Mouse (Mus musculus) T-helper 1 cell (primary cell): Measurements from ENCODE around the gene Ugt1a10.
"Not testable (repeated sequence)": the region's sequence is repeated elsewhere in the genome, so short reads cannot be mapped to it uniquely, and the experiment has no call there.

Experiments
- in situ Hi-C: fragments of 300-600 bp; cut with MboI, MseI; formaldehyde crosslinking; loops from one replicate; pipeline ENCODE4 v1.15.1; 2025; ENCODE audit warnings: high pct_unique_total_duplicates

The Ugt1a10 gene

GRCm38 (mm10) chr1:88094941-88095492 lies 39.8 kb downstream of the Ugt1a10 start, which contains the start of gene Ugt1a7c:
TSS of gene Ugt1a7c (plus strand) at chr1:88095062.
- in situ Hi-C loops = no loop called here

DNA sequence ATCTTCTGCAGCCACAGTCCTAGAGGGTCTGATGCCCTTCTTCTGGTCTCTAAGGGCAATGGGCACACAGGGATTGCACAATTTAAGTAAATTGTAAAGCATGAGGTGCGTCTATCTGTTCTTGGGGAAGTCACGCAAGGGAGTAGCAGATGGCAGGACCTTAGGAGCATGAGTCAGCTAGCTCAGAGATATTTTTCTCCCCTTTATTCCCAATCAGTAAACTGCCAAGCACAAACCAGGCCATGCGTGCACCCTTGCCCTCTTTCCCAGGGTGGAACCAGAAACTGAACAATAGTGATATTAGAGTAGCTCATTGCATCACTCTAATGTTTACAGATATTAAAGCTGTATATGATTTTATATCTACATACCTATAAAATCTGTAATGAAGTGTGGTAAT lies 43.4 kb downstream of the Ugt1a10 start:
- in situ Hi-C loops = not testable (repeated sequence)

DNA sequence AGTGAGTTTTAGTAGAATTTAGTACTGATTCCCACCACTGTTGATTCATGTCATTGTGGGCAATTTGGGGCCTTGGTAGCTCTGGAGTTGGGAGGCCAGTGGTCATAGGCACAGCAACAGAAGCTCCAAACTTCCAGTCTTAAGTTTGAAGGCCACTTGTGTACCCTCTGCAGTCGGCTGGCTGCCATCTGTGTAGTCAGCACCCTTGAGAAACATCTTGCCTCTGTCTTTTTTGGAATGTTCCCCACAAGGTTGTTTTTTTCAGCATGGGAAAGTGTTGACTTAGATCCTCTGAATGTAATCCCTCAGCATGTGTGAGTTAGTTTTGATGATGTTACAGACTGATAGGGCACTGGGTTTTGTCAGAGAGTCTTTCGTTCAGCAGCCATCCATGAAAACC lies 44.5 kb downstream of the Ugt1a10 start:
- in situ Hi-C loops = loop anchor here (5.0 kb wide), 2 partner anchors 38 to 218 kb away; no protein-coding TSS in a partner anchor

DNA sequence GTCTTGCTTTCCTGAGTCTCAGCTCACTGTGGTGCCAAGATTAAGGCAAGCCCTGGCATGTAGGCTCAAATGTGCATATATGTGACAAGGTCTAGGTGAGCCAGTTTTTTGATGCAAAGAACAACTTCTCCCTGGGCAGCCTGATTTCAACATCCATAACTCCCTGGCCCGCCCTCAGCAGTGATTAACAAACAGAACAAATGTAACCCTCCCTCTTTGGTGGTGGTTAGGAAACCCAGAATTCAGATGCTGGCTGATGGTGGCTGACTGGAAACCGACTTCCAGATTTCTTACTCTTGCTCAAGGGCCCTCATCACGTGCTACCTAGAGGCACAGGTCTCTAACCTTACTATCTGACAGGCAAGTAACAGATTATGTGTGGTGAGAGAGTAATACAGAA lies 47.8 kb downstream of the Ugt1a10 start, which contains the start of gene Ugt1a6b:
Gene Ugt1a6b, plus strand, starts transcription at position 234 of the 400 bp plus-strand sequence.
- in situ Hi-C loops = loop anchor here (5.0 kb wide), 2 partner anchors 34 to 214 kb away; no protein-coding TSS in a partner anchor

DNA sequence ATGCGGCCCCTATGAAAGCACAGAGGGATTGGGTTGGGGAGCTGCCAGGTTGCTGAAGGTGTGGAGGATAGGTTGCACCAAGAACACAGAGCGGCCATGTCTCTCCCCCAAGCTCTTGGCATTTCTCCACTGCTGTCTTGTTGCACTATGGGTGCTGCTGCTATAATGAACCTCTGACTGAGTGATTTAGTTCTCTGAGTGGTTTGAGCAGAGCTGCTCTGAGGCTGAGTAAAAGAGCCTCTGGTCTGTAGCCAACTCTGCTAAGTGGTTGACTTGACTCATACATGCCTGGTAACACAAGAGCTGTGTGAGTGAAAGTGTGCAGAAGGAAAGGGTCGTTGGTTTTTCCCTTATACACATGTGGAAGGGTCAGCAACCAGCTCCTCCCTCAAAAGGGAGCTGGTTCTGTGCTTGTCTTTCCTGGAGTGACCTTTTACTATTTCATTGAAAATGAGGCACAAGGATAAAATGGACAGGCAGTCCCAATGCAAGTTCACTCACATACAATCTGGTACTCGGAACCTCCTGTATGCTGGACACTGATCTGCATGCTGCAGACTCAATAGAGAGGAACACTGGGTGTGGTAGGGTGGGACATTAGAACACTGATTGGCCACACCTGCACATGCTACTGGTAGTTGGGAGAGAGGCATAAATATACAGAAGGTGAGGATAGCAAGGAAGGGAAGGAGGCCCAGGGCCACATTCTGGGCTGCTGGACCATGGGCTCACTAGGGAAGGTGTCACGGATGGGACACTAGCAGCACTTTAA lies 48.7 kb downstream of the Ugt1a10 start:
- in situ Hi-C loops = loop anchor here (5.0 kb wide), 2 partner anchors 33 to 213 kb away; no protein-coding TSS in a partner anchor

DNA sequence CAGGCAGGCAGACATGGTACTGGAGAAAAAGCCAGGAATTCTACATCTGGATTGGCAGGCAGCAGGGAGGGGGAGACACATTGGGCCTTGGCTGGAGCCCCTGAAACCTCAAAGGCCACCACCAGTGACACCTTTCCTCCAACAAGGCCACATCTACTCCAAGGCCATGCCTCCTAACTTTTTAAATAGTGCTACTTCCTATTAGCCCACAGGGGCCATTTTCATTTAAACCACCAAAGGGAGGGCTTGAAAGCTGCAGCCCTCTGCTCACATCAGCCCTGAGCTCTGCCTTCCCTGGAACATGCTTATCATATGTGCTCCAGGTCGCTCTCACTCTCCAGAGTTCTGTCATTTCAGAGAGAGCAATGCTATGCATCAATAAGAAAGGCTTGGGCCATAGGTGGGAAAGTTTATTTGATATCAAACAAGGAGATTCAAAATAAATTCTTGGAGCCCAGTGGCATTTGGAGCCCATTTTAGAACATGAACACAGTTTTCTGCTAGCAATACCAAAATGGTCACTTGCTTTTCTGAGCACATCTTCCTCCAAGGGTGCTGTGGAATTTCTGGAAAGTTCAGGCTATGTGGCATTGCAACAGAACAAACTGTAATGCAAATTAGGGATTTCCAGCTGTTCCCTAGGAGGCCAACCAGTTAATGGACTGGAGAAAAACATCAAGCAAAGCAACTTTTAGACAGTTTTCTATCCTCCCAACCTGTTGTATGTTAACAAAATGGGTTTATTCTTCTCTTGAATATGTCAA lies 49.7 kb downstream of the Ugt1a10 start:
- in situ Hi-C loops = loop anchor here (5.0 kb wide), 2 partner anchors 32 to 212 kb away; no protein-coding TSS in a partner anchor

DNA sequence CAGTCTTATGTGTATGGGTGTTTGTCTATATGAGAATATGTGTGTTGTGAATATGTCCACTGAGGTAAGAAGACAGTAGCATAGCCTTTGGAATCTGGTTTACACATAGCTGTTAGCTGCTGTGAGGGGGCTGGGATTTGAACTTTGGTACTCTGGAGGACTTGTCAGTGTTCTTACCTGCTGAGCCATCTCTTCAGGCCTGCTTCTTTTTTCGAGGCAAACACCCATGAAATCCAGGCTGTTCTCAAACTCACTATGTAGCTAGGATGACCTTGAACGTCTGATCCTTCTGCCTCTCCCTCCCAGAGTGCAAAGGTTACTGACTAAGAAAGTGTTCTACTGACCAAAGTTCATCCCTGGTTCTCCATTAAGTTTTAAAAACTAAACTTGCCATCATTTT lies 50.5 kb downstream of the Ugt1a10 start:
- in situ Hi-C loops = no loop called here

DNA sequence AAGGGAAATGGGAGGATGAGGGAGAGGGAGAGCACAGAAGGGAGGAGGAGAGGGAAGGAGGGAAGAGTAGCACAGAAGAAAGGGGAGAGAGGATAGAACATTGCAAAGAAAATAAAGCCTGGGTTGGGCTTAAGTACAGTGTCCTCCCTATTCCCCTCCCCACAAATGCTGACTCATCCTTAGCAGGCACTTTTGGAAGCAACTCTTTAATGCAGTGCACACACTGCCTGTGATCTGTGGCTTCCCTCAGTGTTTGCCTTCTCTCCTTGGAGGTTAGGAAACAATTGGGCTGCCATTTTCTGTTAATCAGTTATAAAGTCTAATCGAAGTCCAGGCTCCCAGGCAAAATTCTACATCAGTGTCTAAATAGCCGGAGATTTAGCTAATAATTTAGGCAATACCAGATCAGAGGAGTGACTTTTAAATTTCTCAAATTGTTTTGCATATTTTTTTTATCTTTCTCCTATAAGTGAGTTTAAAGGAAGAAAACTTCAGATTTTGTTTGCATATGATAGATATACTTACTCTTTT lies 53.9 kb downstream of the Ugt1a10 start:
- in situ Hi-C loops = not testable (repeated sequence)

- in situ Hi-C loops = not testable (repeated sequence)
Measured at GRCm38 (mm10) chr1:88109604-88110003, 54.4 kb downstream of the Ugt1a10 start.

- in situ Hi-C loops = not testable (repeated sequence)
Measured at GRCm38 (mm10) chr1:88112769-88113168, 57.6 kb downstream of the Ugt1a10 start.

DNA sequence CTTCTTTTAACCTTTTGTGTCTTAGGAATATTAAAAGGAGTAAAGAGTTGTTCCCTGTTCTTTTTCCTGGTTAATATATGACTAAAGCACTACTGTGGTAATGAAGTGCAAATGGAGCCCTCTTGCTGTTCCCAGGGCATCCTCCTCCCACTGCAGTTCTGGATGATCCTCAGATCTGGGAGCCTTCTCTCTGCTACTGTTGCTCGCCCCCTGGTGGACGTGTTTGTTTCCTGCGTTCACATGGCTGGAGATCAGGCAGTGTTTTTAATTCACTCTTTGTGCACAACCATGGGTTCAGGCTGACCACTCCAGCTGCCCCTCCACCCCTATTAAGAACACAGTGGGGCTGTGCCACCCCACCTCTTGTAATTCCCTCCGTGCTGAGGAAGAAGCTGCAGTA lies 65.4 kb downstream of the Ugt1a10 start:
- in situ Hi-C loops = not testable (repeated sequence)

DNA sequence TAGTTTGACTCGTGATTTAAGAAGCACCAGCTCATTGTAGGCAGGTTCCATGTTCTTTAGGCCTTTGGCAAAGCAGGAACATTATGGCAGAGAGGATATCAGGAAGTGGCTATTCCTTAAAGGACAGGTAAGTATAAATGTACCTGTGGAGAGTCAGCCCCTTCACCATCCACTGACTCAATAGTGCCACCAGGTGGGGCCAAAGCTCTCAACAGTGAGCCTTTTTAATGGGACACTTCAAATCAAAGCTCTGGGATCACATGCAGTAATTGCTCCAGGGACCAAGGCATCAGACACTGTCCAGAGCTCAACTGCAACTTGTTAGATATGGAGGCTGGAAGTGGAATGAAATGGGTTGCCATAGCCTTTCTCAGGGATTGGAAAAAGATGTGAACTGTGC lies 66.3 kb downstream of the Ugt1a10 start:
- in situ Hi-C loops = not testable (repeated sequence)

DNA sequence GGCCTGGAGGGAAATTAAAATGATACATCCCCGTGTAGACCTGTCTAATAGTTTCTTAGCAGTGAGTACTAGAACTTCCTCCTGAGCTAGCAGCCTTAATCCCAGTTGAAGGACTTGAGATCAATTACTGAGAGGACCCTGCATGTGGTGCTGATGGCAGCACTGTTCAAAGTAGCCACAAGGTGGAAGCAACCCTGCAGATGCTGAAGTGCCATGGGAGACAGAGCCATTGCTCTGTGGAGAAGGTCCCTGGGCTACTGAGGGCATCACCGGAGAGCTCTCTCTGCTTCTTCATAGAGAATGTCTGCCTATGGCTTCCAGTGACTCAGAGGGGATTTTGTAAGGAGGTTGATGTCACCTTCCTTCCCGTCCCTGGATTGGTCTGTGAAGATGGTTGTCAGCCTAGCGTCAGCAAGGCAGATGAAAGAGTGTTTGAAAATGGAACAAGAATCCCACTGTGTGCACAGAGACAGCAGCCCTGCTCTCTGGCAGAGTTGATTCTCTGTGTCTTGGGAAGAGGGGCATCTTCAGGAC lies 70.7 kb downstream of the Ugt1a10 start:
- in situ Hi-C loops = not testable (repeated sequence)

DNA sequence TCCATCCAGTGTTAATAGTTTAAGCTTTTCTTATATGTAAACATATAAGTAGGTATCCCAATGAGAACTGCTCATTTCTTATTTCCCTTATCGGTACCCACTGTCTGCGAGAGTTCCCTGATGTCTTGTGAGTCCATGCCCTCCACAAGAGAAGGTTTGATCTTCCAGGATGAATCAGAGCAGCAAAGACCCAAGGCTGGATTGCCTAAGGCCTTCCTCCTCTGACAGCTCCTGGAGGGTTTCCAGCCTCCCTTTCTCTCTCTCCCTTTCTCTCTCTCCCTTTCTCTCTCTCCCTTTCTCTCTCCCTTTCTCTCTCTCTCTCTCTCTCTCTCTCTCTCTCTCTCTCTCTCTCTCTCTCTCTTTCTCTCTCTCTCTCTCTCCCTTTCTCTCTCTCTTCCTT lies 73.9 kb downstream of the Ugt1a10 start:
- in situ Hi-C loops = not testable (repeated sequence)

DNA sequence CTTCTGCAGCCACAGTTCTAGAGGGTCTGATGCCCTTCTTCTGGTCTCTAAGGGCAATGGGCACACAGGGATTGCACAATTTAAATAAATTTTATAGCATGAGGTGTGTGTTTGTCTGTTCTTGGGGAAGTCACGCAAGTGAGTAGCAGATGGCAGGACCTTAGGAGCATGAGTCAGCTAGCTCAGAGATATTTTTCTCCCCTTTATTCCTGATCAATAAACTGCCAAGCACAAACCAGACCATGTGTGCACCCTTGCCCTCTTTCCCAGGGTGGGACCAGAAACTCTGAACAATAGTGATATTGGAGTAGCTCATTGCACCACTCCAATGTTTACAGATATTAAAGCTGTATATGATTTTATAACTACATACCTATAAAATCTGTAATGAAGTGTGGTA lies 75.0 kb downstream of the Ugt1a10 start:
- in situ Hi-C loops = not testable (repeated sequence)

DNA sequence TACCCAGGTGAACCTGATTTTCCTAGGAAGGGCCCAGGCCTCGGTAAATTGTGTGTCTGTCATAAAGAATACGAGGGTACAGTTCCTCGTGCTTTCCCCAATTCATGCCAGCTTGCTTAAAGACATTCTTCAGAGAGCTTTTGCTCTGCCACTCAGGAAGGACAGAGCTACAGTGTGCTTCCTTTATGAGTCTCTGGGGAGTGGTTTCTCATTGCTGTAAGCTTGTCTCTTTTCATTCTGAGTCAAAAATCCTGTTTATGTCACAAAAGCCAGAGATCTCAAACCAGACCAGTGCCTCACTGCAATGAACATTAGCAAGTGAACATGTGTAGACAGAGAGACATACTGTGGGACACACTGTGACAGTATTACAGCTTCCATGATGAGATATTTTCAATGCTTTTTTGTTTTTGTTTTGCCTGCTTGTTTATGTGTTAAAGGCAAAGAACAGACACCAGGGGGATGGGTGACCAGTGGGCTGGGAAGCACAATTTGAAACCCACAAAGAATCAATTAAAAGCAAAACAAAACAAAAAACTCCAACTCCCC lies 78.8 kb downstream of the Ugt1a10 start:
- in situ Hi-C loops = no loop called here

DNA sequence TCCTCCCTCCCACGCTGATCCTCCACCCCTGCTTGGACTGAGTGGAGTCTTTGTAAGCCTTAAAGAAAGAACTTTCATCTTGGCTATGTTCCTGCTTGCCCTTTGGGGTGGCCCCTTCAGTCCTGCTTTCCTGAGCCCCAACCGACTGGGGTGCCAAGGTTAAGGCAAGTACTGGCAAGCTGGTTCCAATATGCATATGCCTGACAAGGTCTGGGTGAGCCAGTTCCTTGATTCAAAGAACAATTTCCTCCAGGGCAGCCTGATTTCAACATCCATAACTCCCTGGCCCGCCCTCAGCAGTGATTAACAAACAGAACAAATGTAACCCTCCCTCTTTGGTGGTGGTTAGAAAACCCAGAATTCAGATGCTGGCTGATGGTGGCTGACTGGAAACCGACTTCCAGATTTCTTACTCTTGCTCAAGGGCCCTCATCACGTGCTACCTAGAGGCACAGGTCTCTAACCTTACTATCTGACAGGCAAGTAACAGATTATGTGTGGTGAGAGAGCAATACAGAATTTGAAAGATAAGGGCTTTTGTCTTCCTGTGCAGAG lies 79.3 kb downstream of the Ugt1a10 start, which contains the start of gene Ugt1a6a:
Gene Ugt1a6a, plus strand, starts transcription at position 353 of the 555 bp plus-strand sequence.
- in situ Hi-C loops = loop anchor here (5.0 kb wide), 1 partner anchor 32 kb away; the partner anchor contains the start of gene Ugt1a6b

DNA sequence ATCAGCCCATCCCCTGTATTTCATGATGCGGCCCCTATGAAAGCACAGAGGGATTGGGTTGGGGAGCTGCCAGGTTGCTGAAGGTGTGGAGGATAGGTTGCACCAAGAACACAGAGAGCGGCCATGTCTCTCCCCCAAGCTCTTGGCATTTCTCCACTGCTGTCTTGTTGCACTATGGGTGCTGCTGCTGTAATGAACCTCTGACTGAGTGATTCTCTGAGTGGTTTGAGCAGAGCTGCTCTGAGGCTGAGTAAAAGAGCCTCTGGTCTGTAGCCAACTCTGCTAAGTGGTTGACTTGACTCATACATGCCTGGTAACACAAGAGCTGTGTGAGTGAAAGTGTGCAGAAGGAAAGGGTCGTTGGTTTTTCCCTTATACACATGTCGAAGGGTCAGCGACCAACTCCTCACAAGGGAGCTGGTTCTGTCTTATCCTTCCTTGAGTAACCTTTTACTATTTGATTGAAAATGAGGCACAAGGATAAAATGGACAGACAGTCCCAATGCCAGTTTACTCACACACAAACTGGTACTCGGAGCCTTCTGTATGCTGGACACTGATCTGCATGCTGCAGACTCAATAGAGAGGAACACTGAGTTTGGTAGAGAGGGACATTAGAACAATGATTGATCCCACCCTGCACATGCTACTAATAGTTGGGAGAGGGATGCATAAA lies 80.2 kb downstream of the Ugt1a10 start:
- in situ Hi-C loops = loop anchor here (5.0 kb wide), 1 partner anchor 33 kb away; the partner anchor contains the start of gene Ugt1a6b

DNA sequence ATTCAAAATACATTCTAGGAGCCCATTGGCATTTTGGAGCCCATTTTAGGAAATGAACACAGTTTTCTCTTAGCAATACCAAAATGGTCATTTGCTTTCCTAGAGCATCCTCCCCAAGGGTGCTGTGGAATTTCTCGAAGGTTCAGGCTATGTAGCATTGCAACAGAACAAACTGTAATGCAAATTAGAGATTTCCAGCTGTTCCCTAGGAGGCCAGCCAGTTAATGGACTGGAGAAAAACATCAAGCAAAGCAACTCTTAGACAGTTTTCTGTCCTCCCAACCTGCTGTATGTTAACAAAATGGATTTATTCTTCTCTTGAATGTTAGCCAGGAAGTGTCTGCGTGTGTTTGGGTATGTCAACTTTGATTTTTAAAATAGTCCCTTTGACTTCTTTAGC lies 81.5 kb downstream of the Ugt1a10 start:
- in situ Hi-C loops = loop anchor here (5.0 kb wide), 1 partner anchor 34 kb away; the partner anchor contains the start of gene Ugt1a6b

DNA sequence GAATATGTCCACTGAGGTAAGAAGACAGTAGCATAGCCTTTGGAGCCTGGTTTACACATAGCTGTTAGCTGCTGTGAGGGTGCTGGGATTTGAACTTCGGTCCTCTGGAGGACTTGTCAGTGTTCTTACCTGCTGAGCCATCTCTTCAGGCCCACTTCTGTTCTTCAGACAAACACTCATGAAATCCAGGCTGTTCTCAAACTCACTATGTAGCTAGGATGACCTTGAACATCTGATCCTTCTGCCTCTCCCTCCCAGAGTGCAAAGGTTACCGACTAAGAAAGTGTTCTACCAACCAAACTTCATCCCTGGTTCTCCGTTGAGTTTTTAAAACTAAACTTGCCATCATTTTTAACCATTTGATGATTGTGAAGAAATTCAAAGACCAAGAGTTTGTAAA lies 82.1 kb downstream of the Ugt1a10 start:
- in situ Hi-C loops = loop anchor here (5.0 kb wide), 1 partner anchor 35 kb away; the partner anchor contains the start of gene Ugt1a6b
